Mouse (Mus musculus) embryonic facial prominence, embryonic 13.5 days (tissue): Measurements from ENCODE around the gene Prkab1. TPM values are rescaled to one million over a fixed set of nuclear protein-coding genes. Genes with fewer than 3 reads are reported as not detected.

Experiments used
- ATAC-seq: fragments of 200-750 bp; cut with Nextera tagmentation; 2 replicates; pipeline ENCODE4 v1.8.0; 2017; ENCODE audit warnings: low read depth; ENCODE audit not compliant: insufficient number of reproducible peaks, insufficient read depth, low FRiP score, low TSS enrichment
- H3K27ac ChIP-seq: fragments of 300-500 bp; sonication (generic); 2 replicates; pipeline ENCODE4 v1.5.1; 2015; ENCODE audit warnings: moderate library complexity, mild to moderate bottlenecking, inconsistent platforms
- H3K27me3 ChIP-seq: fragments of 300-500 bp; sonication (generic); 2 replicates; pipeline ENCODE4 v1.6.1; 2015; ENCODE audit warnings: mild to moderate bottlenecking, inconsistent platforms
- H3K36me3 ChIP-seq: fragments of 300-500 bp; sonication (generic); 2 replicates; pipeline ENCODE4 v1.6.1; 2015; ENCODE audit warnings: mild to moderate bottlenecking, inconsistent platforms
- H3K4me1 ChIP-seq: fragments of 300-500 bp; sonication (generic); 2 replicates; pipeline ENCODE4 v1.6.1; 2015; ENCODE audit warnings: inconsistent platforms
- H3K4me2 ChIP-seq: fragments of 300-500 bp; sonication (generic); 2 replicates; pipeline ENCODE4 v1.6.1; 2015; ENCODE audit warnings: moderate library complexity, mild to moderate bottlenecking, inconsistent platforms
- H3K4me3 ChIP-seq: fragments of 300-500 bp; sonication (generic); 2 replicates; pipeline ENCODE4 v1.5.1; 2015; ENCODE audit warnings: mild to moderate bottlenecking, inconsistent platforms
- H3K9ac ChIP-seq: fragments of 300-500 bp; sonication (generic); 2 replicates; pipeline ENCODE4 v1.6.1; 2015; ENCODE audit warnings: mild to moderate bottlenecking, inconsistent platforms
- H3K9me3 ChIP-seq: fragments of 300-500 bp; sonication (generic); 2 replicates; pipeline ENCODE4 v1.6.1; 2016; ENCODE audit warnings: inconsistent platforms
- WGBS: fragments of 180-500 bp; shearing (Covaris S2); methylation state at CpG from one replicate; pipeline ENCODE4 v1.1.7; 2015; ENCODE audit warnings: mixed read lengths; 5-methylcytosine and 5-hydroxymethylcytosine counted together
- polyA plus RNA-seq: library from polyadenylated mRNA; unstranded; fragments of >200 nt; fragmentation: Nextera tagmentation; extraction: Ambion mirVana; gene quantifications from 2 replicates; pipeline ENCODE4 v1.2.1, GENCODE M21; 2015

Gene Prkab1
- polyA plus RNA-seq, 1 experiment from 2014 or later, result 73.7 TPM

DNA sequence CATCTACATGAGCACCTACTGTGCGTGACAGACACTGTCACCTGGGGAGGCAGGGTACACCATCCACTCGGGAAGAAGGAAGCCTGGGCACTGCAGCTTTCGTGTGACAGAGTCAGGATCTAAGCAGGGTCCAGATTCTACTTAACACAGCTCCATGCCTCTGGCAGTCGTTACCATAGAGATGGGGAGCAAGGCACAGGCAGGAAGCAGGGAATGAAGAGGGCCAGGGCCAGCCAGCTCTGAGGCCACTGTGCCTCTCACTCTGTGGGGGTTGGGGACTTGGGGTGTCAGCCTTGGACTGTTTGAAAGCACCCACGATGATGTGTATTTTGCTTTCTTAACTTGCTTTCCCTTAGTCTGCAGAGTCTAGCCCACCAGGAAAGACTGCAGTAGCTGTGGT lies 46.1 kb downstream of the Prkab1 start:
- Histone ChIP-seq H3K9ac (0 out of 2 replicates have a peak overlapping the region, but pooled peaks have one; percentile 6), H3K36me3 (peaks cover 47% of the 10 kb centered on the region), H3K4me1 (peaks cover 16% of the 10 kb centered on the region), H3K4me2 (no peak overlapping the region), H3K27ac (peak overlapping the region; percentile 16; the same call in 1 of the 2 replicates), H3K9me3 (no peaks in the 10 kb centered on the region), H3K27me3 (no peaks in the 10 kb centered on the region), H3K4me3 (no peak overlapping the region)
- no peak for ATAC-seq
- 64% methylated on average over 5 of the region's 5 CpGs for WGBS

DNA sequence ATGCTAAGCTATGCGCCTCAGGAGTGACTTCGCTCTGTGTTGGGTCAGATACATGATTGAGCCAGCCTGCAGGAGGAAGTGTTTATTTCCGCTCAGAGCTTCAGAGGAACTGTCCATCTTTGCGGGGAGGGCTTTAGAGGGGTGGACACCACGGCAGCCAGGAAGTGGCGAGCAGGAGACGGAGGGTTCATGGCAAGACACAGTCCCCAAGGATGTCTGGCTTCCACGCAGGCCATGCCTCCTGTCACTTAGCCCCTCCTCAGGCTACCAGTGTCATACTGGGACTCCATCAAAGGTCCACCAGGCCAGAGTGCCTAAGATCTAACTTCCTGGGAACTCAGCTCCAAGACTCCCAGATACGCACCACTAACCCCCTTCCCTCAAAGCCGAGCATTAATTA lies 46.6 kb downstream of the Prkab1 start:
- H3K4me2 ChIP-seq, result 0 out of 2 replicates have a peak overlapping the region, but pooled peaks have one; percentile 16
- peaks cover 11% of the 10 kb centered on the region for H3K4me1 ChIP-seq
- 0 out of 2 replicates have a peak overlapping the region, but pooled peaks have one; percentile 44 for H3K27ac ChIP-seq
- H3K4me3 ChIP-seq, result no peak overlapping the region
- no peaks in the 10 kb centered on the region for H3K9me3 ChIP-seq
- no peak for ATAC-seq
- H3K27me3 ChIP-seq, result no peaks in the 10 kb centered on the region
- peaks cover 42% of the 10 kb centered on the region for H3K36me3 ChIP-seq
- 67% methylated on average over 10 of the region's 10 CpGs for WGBS
- no peak overlapping the region for H3K9ac ChIP-seq

DNA sequence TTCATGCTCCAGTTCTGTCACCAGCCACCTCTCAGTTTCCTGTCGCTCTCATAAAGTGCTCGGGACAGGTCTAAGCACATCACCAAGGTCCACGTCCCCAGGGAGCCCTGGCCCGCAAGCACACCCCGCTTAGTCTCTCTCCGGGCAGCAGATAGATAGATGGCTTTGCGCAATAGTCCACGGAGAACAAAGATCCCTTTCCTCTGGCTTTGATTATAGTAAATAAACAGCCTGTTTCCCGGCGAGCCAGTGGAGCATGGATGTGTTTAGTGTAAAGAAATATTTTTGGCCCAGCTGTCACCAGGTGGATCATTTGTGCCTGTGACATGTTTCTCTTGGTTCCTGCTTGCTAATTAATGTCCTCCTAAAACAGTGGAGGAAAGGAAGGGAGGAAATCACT lies 47.0 kb downstream of the Prkab1 start:
- peaks cover 37% of the 10 kb centered on the region for H3K36me3 ChIP-seq
- no peaks in the 10 kb centered on the region for H3K9me3 ChIP-seq
- no peak overlapping the region for H3K9ac ChIP-seq
- no peak overlapping the region for H3K4me3 ChIP-seq
- no peaks in the 10 kb centered on the region for H3K27me3 ChIP-seq
- peak overlapping the region; percentile 16; the same call in 1 of the 2 replicates for H3K4me2 ChIP-seq
- H3K27ac ChIP-seq, result peak overlapping the region; percentile 44; the same call in 1 of the 2 replicates
- ATAC-seq, result no peak
- peaks cover 9% of the 10 kb centered on the region for H3K4me1 ChIP-seq
- 39% methylated on average over 10 of the region's 10 CpGs for WGBS

DNA sequence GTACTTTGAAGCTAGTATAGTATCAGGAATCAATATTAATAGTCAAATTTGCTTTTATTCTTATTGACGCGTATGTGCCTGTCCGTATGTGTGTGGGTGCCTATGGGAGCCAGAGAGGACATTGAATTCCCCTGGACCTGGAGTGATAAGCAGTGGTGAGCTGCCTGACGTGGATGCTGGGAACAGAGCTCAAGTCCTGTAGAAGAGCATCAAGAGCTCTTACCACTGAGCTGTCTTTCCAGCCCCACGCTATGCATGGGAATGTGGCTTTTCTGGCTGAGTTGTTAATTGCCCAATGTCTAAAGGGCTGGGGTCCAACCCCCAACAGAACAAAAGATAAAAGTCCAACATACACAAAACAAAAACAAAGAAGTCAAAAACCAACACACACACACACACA lies 47.9 kb downstream of the Prkab1 start:
- Histone ChIP-seq H3K9ac (no peak overlapping the region), H3K27me3 (no peaks in the 10 kb centered on the region), H3K36me3 (peaks cover 34% of the 10 kb centered on the region), H3K9me3 (no peaks in the 10 kb centered on the region), H3K4me3 (no peak overlapping the region), H3K27ac (no peak overlapping the region), H3K4me1 (peaks cover 9% of the 10 kb centered on the region), H3K4me2 (no peak overlapping the region)
- WGBS, result 92% methylated on average over 5 of the region's 5 CpGs
- no peak for ATAC-seq

DNA sequence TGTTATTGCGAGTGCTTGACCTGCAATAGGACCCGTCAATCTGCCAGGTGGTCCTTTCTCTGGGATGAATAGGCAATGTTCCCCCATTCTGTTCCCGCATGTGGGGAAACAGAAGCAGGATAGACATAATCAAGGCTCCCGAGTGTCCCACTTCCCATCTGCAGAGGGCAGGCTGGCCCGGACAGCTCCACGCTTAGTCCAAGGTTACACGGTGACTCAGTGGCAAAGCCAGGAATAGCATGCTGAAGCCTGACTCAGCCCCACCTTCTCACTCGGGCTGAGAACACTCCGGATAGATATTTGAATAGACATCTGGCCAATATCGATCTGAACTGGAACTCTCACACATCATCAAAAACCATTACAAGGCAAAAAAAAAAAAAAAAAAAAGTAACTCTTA lies 48.6 kb downstream of the Prkab1 start:
- 87% methylated on average over 10 of the region's 10 CpGs for WGBS
- no peak overlapping the region for H3K9ac ChIP-seq
- H3K27ac ChIP-seq, result no peak overlapping the region
- H3K4me3 ChIP-seq, result no peak overlapping the region
- H3K4me2 ChIP-seq, result no peak overlapping the region
- H3K27me3 ChIP-seq, result no peaks in the 10 kb centered on the region
- no peak for ATAC-seq
- H3K9me3 ChIP-seq, result no peaks in the 10 kb centered on the region
- peaks cover 40% of the 10 kb centered on the region for H3K36me3 ChIP-seq
- H3K4me1 ChIP-seq, result peaks cover 9% of the 10 kb centered on the region

DNA sequence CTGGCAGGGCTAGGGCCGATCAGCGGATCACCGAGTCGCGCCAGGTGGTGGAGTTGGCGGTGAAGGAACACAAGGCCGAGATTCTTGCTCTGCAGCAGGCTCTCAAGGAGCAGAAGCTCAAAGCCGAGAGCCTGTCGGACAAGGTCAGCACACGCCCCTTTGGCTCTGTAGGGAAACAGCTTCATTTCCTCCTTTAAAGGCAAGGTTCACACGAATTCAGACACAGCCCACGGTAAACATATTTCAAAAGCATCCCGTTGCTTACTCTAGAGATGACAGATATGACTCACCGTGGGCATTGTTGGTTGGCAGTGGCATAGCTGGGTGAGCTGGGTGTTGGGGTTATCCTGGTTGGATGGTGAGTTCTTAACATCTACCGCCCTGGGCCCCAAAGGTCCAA lies 53.1 kb downstream of the Prkab1 start:
- Histone ChIP-seq H3K27me3 (no peaks in the 10 kb centered on the region), H3K4me2 (no peak overlapping the region), H3K9ac (no peak overlapping the region), H3K36me3 (peaks cover 47% of the 10 kb centered on the region), H3K27ac (no peak overlapping the region), H3K4me1 (no peaks in the 10 kb centered on the region), H3K9me3 (no peaks in the 10 kb centered on the region), H3K4me3 (no peak overlapping the region)
- WGBS, result 87% methylated on average over 15 of the region's 15 CpGs
- no peak for ATAC-seq

Other genes starting within 250 kb of the Prkab1 start
- 31.6 and 35.9 TPM in 2 replicates for gene Cit, start 179.2 kb downstream of the Prkab1 start, polyA plus RNA-seq
- not detected in 2 replicates for gene Tmem233, start 58.7 kb upstream of the Prkab1 start, polyA plus RNA-seq